Mouse (Mus musculus) cortical plate, adult 2 months (tissue): ENCODE data around the gene Shisa5. TPM values are rescaled to one million over a fixed set of nuclear protein-coding genes. Genes with fewer than 3 reads are reported as not detected.

Experiments
- H3K27ac ChIP-seq: fragments of 200-500 bp; 2 replicates; pipeline ENCODE4 v1.5.1; 2012; ENCODE audit warnings: low read length, control low read depth, inconsistent platforms; ENCODE audit not compliant: insufficient read depth
- H3K4me1 ChIP-seq: fragments of 200-500 bp; 2 replicates; pipeline ENCODE4 v1.6.1; 2011; ENCODE audit warnings: low read length; ENCODE audit not compliant: control insufficient read depth, insufficient read depth
- H3K4me3 ChIP-seq: fragments of 200-500 bp; 2 replicates; pipeline ENCODE4 v1.5.1; 2011; ENCODE audit warnings: mild to moderate bottlenecking, low read length, control low read depth; ENCODE audit not compliant: insufficient read depth
- CTCF ChIP-seq: fragments of 200-500 bp; IDR thresholded peaks from 2 replicates; pipeline ENCODE4 v1.5.1; 2011; ENCODE audit warnings: mild to moderate bottlenecking, control low read depth, low read length; ENCODE audit not compliant: insufficient read depth; ENCODE audit errors: extremely low read depth
- POLR2A ChIP-seq: fragments of 200-500 bp; IDR thresholded peaks from 2 replicates; pipeline ENCODE4 v1.6.1; 2011; ENCODE audit warnings: mild to moderate bottlenecking, low read length, control low read depth; ENCODE audit not compliant: insufficient read depth; ENCODE audit errors: extremely low read depth
- polyA plus RNA-seq: library from polyadenylated mRNA; depleted of rRNA; stranded (reverse); fragments of >200 nt; gene quantifications from 2 replicates; pipeline ENCODE4 v1.2.3, GENCODE M21; 2012

Shisa5 gene
- polyA plus RNA-seq, 1 experiment = 125 TPM

DNA sequence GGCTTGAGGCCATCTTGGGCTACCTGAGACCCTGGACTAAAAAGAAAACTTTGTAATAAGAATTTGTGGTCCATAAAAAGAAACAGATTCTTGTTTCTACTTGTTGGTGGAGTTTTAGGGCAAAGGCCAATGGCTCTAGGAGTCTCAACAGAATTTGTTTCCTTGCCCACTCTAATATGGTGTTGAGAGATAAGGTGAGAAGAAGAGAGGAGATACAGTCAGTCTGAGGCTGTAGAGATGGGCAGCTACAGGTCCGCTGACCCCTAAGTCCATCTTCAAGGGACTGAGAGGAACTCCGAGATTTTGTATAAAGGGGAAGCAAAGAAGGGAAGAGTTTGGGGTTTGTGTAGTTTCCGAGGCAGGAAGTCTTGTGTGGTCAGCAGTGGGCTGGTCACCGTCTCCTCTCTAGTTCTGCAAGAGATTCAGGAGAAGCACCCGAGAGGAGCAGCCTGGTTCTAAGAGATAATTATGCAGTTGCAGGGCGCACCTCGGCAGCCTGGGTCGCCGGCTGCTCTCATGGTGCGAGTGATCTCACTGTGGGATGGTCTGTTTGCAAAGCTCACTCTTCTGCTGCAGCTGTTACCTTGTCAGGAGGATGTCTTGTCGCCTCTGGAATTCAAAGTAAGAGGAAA, 21.3 kb upstream of the Shisa5 start:
- no peak overlapping the region for H3K27ac ChIP-seq
- TF ChIP-seq CTCF = no peak
- TF ChIP-seq POLR2A = no peak
- no peak overlapping the region for H3K4me3 ChIP-seq
- no peaks in the 10 kb centered on the region for H3K4me1 ChIP-seq

DNA sequence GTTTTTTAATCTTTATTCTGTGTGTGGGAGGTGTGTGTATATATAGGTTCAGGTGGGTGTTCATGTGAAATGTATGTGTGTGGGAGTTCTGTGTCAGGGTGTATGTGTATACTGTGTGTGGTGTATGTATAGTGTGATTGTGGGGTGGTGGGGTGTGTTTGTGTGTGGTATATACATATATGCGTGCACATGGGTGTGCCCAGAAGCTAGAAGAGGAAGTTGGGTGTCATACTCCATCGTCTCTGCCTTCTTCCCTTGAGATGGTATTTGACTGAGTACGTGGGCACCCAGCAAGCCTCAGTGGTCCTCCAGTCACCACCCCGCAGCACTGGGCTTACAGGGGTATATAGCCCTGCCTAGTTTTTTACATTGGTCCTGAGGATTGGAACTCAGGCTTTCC, 16.9 kb upstream of the Shisa5 start:
- no peak overlapping the region for H3K27ac ChIP-seq
- no peak overlapping the region for H3K4me3 ChIP-seq
- TF ChIP-seq POLR2A (no peak), CTCF (no peak)
- peaks cover 5% of the 10 kb centered on the region for H3K4me1 ChIP-seq

DNA sequence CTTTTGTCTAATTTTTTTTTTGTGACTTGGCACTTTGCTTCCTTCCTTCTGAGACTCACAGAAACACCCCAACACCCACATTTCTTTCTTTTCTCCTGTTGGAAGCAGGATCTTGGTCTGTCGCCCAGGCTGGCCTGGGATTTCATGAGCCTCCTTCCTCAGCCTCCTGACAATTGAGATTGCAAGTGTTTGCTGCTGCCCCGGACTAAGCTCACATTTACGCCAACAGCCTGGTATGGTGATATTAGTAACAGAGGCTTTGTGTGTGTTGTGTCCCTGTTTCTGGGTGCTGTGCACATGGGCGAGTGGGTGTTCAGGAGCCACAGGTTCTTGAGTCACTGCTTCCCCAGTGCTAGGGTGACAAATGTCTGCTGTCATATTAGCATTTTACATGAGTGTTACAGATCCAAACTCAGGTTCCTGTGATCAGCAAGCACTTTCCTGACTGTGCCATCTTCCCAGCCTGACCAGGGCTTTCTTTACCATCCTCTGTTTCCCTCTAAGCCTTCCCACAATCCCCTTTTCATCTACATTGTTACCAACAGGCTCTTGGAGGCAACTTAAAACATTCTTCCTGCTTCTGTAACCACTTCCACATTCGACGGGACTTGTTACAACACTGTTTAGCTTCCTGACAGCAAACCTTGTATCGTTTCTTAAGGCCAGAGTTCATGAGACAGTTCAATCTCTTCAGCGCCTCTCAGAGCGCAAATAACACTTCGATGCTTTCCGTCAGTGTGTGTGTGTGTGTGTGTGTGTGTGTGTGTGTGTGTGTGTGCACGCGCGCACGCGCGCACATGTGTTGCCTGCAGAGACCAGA, 15.3 kb upstream of the Shisa5 start:
- Histone ChIP-seq H3K27ac (peak overlapping the region; percentile 11), H3K4me3 (no peak overlapping the region), H3K4me1 (peaks cover 7% of the 10 kb centered on the region)
- TF ChIP-seq CTCF (no peak), POLR2A (no peak)

DNA sequence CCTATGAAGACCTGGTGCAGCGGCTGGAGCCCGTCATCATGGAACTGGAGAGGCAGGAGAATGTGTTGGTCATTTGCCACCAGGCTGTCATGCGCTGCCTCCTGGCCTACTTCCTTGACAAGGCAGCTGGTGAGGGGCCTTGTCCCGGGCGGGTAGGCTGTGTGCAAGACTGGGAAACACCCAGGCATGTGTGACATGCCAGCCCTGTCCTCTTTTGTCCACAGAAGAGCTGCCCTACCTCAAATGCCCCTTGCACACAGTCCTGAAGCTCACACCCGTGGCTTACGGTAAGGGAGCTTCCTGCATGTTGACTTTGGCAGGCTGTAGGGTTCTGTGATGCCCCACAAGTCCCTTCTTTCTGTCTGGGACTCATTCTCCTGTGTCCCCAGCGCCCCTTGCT, 10.8 kb upstream of the Shisa5 start:
- no peak for TF ChIP-seq POLR2A
- no peak for TF ChIP-seq CTCF
- no peak overlapping the region for H3K4me3 ChIP-seq
- no peak overlapping the region for H3K27ac ChIP-seq
- H3K4me1 ChIP-seq = peaks cover 5% of the 10 kb centered on the region

DNA sequence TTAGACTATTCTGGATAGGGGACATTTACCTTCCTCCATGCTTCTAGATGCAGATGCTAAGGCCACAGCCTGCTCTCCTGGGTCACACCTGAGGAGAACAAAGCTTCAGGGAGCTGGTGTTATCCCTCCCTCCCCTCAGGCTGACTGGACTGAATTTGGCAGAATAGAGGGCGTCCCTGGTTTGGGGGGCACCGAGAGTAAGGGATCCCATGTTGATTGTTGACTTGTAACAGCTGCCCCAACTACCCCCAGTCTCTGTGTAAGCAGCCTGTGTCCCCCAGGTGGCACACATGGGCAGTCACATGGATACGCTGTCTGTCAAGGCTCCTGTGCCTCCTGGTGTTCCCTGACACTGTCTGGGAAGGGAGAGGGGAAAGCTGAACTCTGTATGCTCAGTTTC, 9.9 kb upstream of the Shisa5 start:
- H3K27ac ChIP-seq = no peak overlapping the region
- H3K4me1 ChIP-seq = peaks cover 2% of the 10 kb centered on the region; the same call in 1 of the 2 replicates
- no peak overlapping the region for H3K4me3 ChIP-seq
- no peak for TF ChIP-seq CTCF

DNA sequence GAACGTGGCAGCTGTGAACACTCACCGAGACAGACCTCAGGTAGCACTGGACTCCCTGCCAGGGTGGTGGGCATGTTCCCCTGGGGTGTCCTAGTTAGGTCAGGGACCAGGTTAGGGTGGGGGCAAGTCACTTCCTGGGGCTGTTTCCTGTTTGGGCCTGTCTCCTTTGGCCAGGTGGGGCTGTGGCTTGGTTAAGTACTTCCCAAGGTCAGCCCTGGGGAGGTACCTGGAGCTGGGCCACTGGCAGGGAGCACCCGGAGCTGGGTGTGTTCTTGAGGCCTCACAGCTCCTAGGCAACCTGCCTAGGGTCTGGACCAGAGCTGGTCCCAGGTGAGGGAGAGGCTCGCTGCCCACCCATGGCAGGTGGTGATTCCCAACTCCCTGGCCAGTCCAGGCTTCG, 9.4 kb upstream of the Shisa5 start:
- Histone ChIP-seq H3K4me1 (peaks cover 2% of the 10 kb centered on the region; the same call in 1 of the 2 replicates), H3K4me3 (no peak overlapping the region), H3K27ac (no peak overlapping the region)
- TF ChIP-seq CTCF (no peak), POLR2A (no peak)

DNA sequence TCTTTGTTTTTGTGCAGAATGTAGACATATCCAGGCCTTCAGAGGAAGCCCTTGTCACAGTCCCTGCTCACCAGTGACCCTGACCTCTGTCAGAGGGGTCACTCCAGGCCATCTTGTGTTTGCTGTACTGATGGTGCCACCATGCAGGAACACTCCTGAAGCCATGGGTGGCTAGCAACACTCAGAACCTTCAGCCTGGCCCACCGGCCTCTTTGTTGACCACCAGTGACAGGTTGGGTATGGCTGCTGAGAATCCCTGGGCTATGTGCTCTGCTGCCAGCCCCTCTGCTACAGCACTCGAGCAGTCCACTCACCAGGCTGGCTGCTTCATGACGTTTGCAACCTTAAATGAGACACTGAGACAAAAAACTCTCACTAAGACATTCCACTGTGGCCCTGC, 8.1 kb upstream of the Shisa5 start:
- no peak overlapping the region for H3K4me3 ChIP-seq
- H3K4me1 ChIP-seq = peaks cover 2% of the 10 kb centered on the region; the same call in 1 of the 2 replicates
- H3K27ac ChIP-seq = no peak overlapping the region
- TF ChIP-seq CTCF = no peak

DNA sequence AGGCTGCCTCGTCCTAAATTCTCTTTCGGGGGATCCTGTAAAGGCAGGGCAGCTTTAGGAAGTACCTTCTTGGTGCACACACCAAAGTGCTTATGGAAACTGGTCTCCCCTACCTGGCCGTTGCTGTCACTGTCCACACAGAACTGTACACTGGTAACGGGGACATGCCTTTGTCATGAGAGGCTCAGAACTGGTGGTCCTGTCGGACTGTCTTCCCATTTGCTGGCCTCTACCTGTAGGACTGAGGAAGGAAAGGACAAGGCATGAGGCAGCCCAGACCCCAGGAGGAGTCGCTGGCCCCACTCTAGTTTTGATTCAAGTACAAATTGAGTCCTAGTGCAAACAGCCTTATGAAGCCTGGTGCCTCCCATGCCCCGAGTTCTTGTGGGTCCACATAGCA, 7.4 kb upstream of the Shisa5 start:
- no peak overlapping the region for H3K4me3 ChIP-seq
- peaks cover 2% of the 10 kb centered on the region; the same call in 1 of the 2 replicates for H3K4me1 ChIP-seq
- no peak overlapping the region for H3K27ac ChIP-seq
- TF ChIP-seq POLR2A (no peak), CTCF (no peak)

DNA sequence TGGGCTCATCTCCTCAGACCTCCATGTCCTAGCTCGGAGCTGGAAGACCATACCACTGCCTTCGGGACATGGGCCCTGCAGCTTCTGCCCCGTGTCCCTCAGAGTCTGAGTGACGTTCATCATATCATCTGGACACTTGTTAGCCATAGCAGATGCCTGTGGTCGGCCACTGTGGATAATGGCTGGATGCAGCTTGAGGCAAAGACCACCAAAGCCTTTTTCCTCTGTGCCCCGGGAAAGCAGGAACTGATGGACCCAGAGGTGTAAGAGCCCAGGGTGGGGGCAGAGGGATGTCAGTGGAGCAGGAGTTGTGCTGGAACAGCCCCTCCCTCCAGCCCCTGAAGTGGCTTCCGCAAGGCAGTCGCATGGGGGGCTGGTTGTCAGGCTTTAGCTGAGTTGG, 6.7 kb upstream of the Shisa5 start:
- TF ChIP-seq POLR2A = no peak
- TF ChIP-seq CTCF = no peak
- Histone ChIP-seq H3K4me1 (peaks cover 2% of the 10 kb centered on the region; the same call in 1 of the 2 replicates), H3K27ac (no peak overlapping the region), H3K4me3 (no peak overlapping the region)

DNA sequence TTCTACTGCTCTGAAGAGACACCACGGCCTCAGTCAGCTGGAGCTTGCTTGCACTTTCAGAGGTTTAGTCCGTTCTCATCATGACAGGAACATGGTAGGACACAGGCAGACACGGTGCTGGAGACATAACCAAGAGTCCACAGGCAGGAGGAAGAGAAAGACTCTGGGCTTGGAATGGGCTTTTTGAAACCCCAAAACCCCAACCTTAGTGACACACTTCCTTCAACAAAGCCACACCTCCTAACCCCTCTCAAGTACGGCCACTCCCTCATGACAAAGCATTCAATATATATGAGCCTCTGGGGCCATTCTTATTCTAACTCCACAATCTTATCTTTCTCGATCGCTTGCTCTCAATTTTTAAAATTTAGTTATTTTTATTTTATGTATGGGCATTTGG, 5.9 kb upstream of the Shisa5 start:
- H3K4me3 ChIP-seq = no peak overlapping the region
- H3K27ac ChIP-seq = no peak overlapping the region
- TF ChIP-seq CTCF (no peak), POLR2A (no peak)
- H3K4me1 ChIP-seq = no peaks in the 10 kb centered on the region
